Mouse (Mus musculus) bone marrow, adult 2 months (tissue): ENCODE data around the gene Jph4.

Source experiments
- CTCF ChIP-seq: fragments of 200-500 bp; IDR thresholded peaks from 2 replicates; pipeline ENCODE4 v1.5.1; 2011; ENCODE audit warnings: low read length, control low read depth; ENCODE audit not compliant: control insufficient read depth, insufficient read depth
- POLR2A ChIP-seq: fragments of 200-500 bp; IDR thresholded peaks from 2 replicates; pipeline ENCODE4 v1.6.1; 2011; ENCODE audit warnings: low read depth, mild to moderate bottlenecking, control low read depth, low read length, borderline replicate concordance; ENCODE audit not compliant: control insufficient read depth

- TF ChIP-seq POLR2A (no peak), CTCF (no peak)
Observed at GRCm38 (mm10) chr14:55063581-55064381, 53.0 kb downstream of the Jph4 start.
